Comparison of ENCODE assay signal across 25 mouse cellular contexts in genomic region chr6:38969944-38970740, GRCm38 (mm10).
DNase-seq lines count a peak whose midpoint lies in the region; ATAC-seq and TF ChIP-seq lines count a peak whose summit lies in the region.
"Had no signal": no experiment of that assay in that cellular context is flagged by ENCODE, and none has a peak within 500 bp of the region (broad histone marks: within the 10 kb centered on the region; RNA-seq: fewer than 3 reads in every experiment).

No protein-coding gene starts in this region.

- intact Hi-C loops in gastrocnemius, postnatal 36 days (cut with DNase I) = no loop called here

- no peak for TF ChIP-seq CTCF in midbrain, postnatal 0 days (IDR thresholded peaks at IDR 0.05)

- H3K27ac ChIP-seq in hindbrain, embryonic 13.5 days = peak overlapping the region; percentile 83
- no peak overlapping the region for H3K27ac ChIP-seq in hindbrain, embryonic 11.5 days (ENCODE audit: low read depth, low read length)
- H3K27ac ChIP-seq in neural tube, embryonic 12.5 days = peak overlapping the region; percentile 42; the same call in 1 of the 2 replicates
- no peak overlapping the region for H3K27ac ChIP-seq in midbrain, postnatal 0 days (ENCODE audit: low read depth, low read length)
- H3K27ac ChIP-seq: embryonic facial prominence, embryonic 12.5 days; heart, embryonic 10.5 days; liver, embryonic 15.5 days had no signal

- no peak overlapping the region for H3K9ac ChIP-seq in hindbrain, embryonic 13.5 days
- H3K9ac ChIP-seq in hindbrain, embryonic 11.5 days (ENCODE audit: low read depth, low read length) = no peak overlapping the region
- H3K9ac ChIP-seq in neural tube, embryonic 12.5 days = no peak overlapping the region
- no peak overlapping the region for H3K9ac ChIP-seq in midbrain, postnatal 0 days (replicated peaks; ENCODE audit: low read length, poor library complexity, severe bottlenecking)
- H3K9ac ChIP-seq: embryonic facial prominence, embryonic 12.5 days; liver, embryonic 15.5 days had no signal

- DNase-seq in hindbrain, embryonic 11.5 days (ENCODE audit: low spot score) = no peak
- no peak for DNase-seq in neural tube, embryonic 10.5 days (ENCODE audit: extremely low spot score, low spot score)
- peak; percentile 52 for DNase-seq in midbrain, postnatal 0 days (ENCODE audit: low spot score)
- no peak for DNase-seq in gastrocnemius, postnatal 36 days
- DNase-seq: adrenal gland, postnatal 10 days; cerebellum, adult 11-12 months; cerebellum, adult 9-11 months; embryo, embryonic 11 days; gastrocnemius, postnatal 14 days; heart, adult 11 months; heart, postnatal 36 days; kidney, adult 2 months; kidney, postnatal 4 days; left cerebral cortex, postnatal 4 days; lung, postnatal 36 days; thymus, adult 2 months; thymus, postnatal 36 days had no signal

- H3K4me3 ChIP-seq in hindbrain, embryonic 13.5 days = no peak overlapping the region
- H3K4me3 ChIP-seq in hindbrain, embryonic 11.5 days (ENCODE audit: low read depth, low read length) = no peak overlapping the region
- no peak overlapping the region for H3K4me3 ChIP-seq in neural tube, embryonic 12.5 days
- H3K4me3 ChIP-seq in midbrain, postnatal 0 days (ENCODE audit: low read depth, low read length) = no peak overlapping the region
- H3K4me3 ChIP-seq: embryonic facial prominence, embryonic 12.5 days; heart, embryonic 10.5 days; liver, embryonic 15.5 days had no signal

- no peaks in the 10 kb centered on the region for H3K27me3 ChIP-seq in hindbrain, embryonic 13.5 days
- H3K27me3 ChIP-seq in hindbrain, embryonic 11.5 days (ENCODE audit: control insufficient read depth, insufficient read depth, low read length) = no peaks in the 10 kb centered on the region
- H3K27me3 ChIP-seq in neural tube, embryonic 12.5 days (replicated peaks) = no peaks in the 10 kb centered on the region
- no peaks in the 10 kb centered on the region for H3K27me3 ChIP-seq in midbrain, postnatal 0 days (ENCODE audit: insufficient read depth, low read length)
- H3K27me3 ChIP-seq: embryonic facial prominence, embryonic 12.5 days; liver, embryonic 15.5 days had no signal

- peaks cover 6% of the 10 kb centered on the region for H3K4me1 ChIP-seq in hindbrain, embryonic 13.5 days (replicated peaks)
- no peaks in the 10 kb centered on the region for H3K4me1 ChIP-seq in hindbrain, embryonic 11.5 days (replicated peaks; ENCODE audit: control insufficient read depth, insufficient read depth, low read length)
- H3K4me1 ChIP-seq in neural tube, embryonic 12.5 days = 0 out of 2 replicates have a peak, but pooled peaks cover 6% of the 10 kb centered on the region
- no peaks in the 10 kb centered on the region for H3K4me1 ChIP-seq in midbrain, postnatal 0 days (ENCODE audit: insufficient read depth, low read length)
- H3K4me1 ChIP-seq: embryonic facial prominence, embryonic 12.5 days had no signal

- H3K4me2 ChIP-seq in hindbrain, embryonic 13.5 days = no peak overlapping the region
- H3K4me2 ChIP-seq in hindbrain, embryonic 11.5 days (replicated peaks; ENCODE audit: low read depth, low read length) = no peak overlapping the region
- no peak overlapping the region for H3K4me2 ChIP-seq in neural tube, embryonic 12.5 days (replicated peaks)
- H3K4me2 ChIP-seq in midbrain, postnatal 0 days (ENCODE audit: low read depth, low read length, poor library complexity, severe bottlenecking) = no peak overlapping the region
- H3K4me2 ChIP-seq: embryonic facial prominence, embryonic 12.5 days; liver, embryonic 15.5 days had no signal

- 55% methylated on average over 6 of the region's 6 CpGs for WGBS in hindbrain, embryonic 13.5 days
- WGBS in hindbrain, embryonic 11.5 days = 84% methylated on average over 6 of the region's 6 CpGs
- 66% methylated on average over 6 of the region's 6 CpGs for WGBS in neural tube, embryonic 12.5 days
- WGBS in midbrain, postnatal 0 days = 60% methylated on average over 6 of the region's 6 CpGs

- ATAC-seq in hindbrain, embryonic 13.5 days (ENCODE audit: low FRiP score) = peak; percentile 77
- no peak for ATAC-seq in hindbrain, embryonic 11.5 days (ENCODE audit: low FRiP score)
- peak; percentile 83 for ATAC-seq in neural tube, embryonic 12.5 days (ENCODE audit: low FRiP score, low read depth)
- no peak for ATAC-seq in midbrain, postnatal 0 days (ENCODE audit: low FRiP score)
- no peak for ATAC-seq in cerebellum, adult (ENCODE audit: insufficient number of reproducible peaks, low FRiP score, low TSS enrichment)
- ATAC-seq: forebrain, embryonic 14.5 days had no signal

- no peaks in the 10 kb centered on the region for H3K9me3 ChIP-seq in hindbrain, embryonic 13.5 days
- H3K9me3 ChIP-seq in hindbrain, embryonic 11.5 days (ENCODE audit: control insufficient read depth, low read length) = no peaks in the 10 kb centered on the region
- H3K9me3 ChIP-seq in neural tube, embryonic 12.5 days = no peaks in the 10 kb centered on the region
- H3K9me3 ChIP-seq in midbrain, postnatal 0 days (ENCODE audit: low read length) = no peaks in the 10 kb centered on the region
- H3K9me3 ChIP-seq: embryonic facial prominence, embryonic 12.5 days; G1E; heart, embryonic 10.5 days; liver, embryonic 15.5 days had no signal

- H3K36me3 ChIP-seq in hindbrain, embryonic 13.5 days = no peaks in the 10 kb centered on the region
- H3K36me3 ChIP-seq in hindbrain, embryonic 11.5 days (ENCODE audit: control insufficient read depth, insufficient read depth, low read length) = no peaks in the 10 kb centered on the region
- H3K36me3 ChIP-seq in neural tube, embryonic 12.5 days = no peaks in the 10 kb centered on the region
- no peaks in the 10 kb centered on the region for H3K36me3 ChIP-seq in midbrain, postnatal 0 days (ENCODE audit: insufficient read depth, low read length)
- H3K36me3 ChIP-seq: embryonic facial prominence, embryonic 12.5 days; G1E; heart, embryonic 10.5 days; liver, embryonic 15.5 days had no signal

Comparison
In these comparisons a context has a peak if more than half of its experiments do, and no peak if none do; other contexts are left out.
1. ATAC-seq: peak in hindbrain, embryonic 13.5 days (single experiment) and neural tube, embryonic 12.5 days (single experiment); none in hindbrain, embryonic 11.5 days (single experiment), midbrain, postnatal 0 days (single experiment) and cerebellum, adult (single experiment).
2. H3K27ac ChIP-seq: peak in hindbrain, embryonic 13.5 days (single experiment) and neural tube, embryonic 12.5 days (single experiment); none in hindbrain, embryonic 11.5 days (single experiment) and midbrain, postnatal 0 days (single experiment).